Mouse (Mus musculus): ENCODE results near the gene Ngrn. TPM values are rescaled to one million over a fixed set of nuclear protein-coding genes. Genes with fewer than 3 reads are reported as not detected.

The Ngrn gene
- total RNA-seq (2021) = 10 to 100 TPM; 16.8 to 20.4 TPM
- long read RNA-seq, experiment 1, transcript Ngrn-201 (3 exons, 1,317 nt) = major isoform, 18 of 26 reads
- long read RNA-seq, experiment 1, partial matches to known transcripts = 6 of 26 reads
- long read RNA-seq, experiment 1, other reads (novel, unspliced or antisense) = 0 of 26 reads
- long read RNA-seq, experiment 2, transcript Ngrn-201 (3 exons, 1,317 nt) = major isoform, 27 of 36 reads
- long read RNA-seq, experiment 2, partial matches to known transcripts = 0 of 36 reads
- long read RNA-seq, experiment 2, other reads (novel, unspliced or antisense) = 5 of 36 reads

- intact Hi-C loops (cut with DNase I) = no loop called here
Measured at GRCm38 (mm10) chr7:80260625-80261371, at the start of gene Ngrn. Gene Ngrn, plus strand, starts transcription at chr7:80261215.

GRCm38 (mm10) chr7:80213604-80214003 is 47.4 kb upstream of the Ngrn start:
- no peak for DNase-seq
- intact Hi-C loops (cut with DNase I) = loop anchor here (2.0 to 10.0 kb wide), 2 partner anchors 73 to 199 kb away; no protein-coding TSS in a partner anchor

More at GRCm38 (mm10) chr7:80260625-80261371, at the start of gene Ngrn:
- DNase-seq = peak; percentile 75 to 79

GRCm38 (mm10) chr7:80214459-80214858 is 46.6 kb upstream of the Ngrn start:
- intact Hi-C loops (cut with DNase I) = loop anchor here (2.0 to 10.0 kb wide), 2 partner anchors 74 to 200 kb away; no protein-coding TSS in a partner anchor

GRCm38 (mm10) chr7:80215398-80215797 is 45.6 kb upstream of the Ngrn start:
- peak; percentile 71 for DNase-seq
- intact Hi-C loops (cut with DNase I) = loop anchor here (2.0 to 10.0 kb wide), 2 partner anchors 75 to 201 kb away; no protein-coding TSS in a partner anchor

More at GRCm38 (mm10) chr7:80214459-80214858, 46.6 kb upstream of the Ngrn start:
- DNase-seq = no peak

GRCm38 (mm10) chr7:80216566-80216965 is 44.4 kb upstream of the Ngrn start:
- DNase-seq = peak; percentile 59 to 65
- intact Hi-C loops (cut with DNase I) = loop anchor here (10.0 kb wide), 1 partner anchor 202 kb away; no protein-coding TSS in a partner anchor

- intact Hi-C loops (cut with DNase I) = loop anchor here (10.0 kb wide), 1 partner anchor 204 kb away; no protein-coding TSS in a partner anchor
- DNase-seq = no peak
Measured at GRCm38 (mm10) chr7:80218666-80219065, 42.3 kb upstream of the Ngrn start.

- intact Hi-C loops (cut with DNase I) = no loop called here
- no peak for DNase-seq
Measured at GRCm38 (mm10) chr7:80220237-80220797, 40.7 kb upstream of the Ngrn start.

GRCm38 (mm10) chr7:80221179-80221750 is 39.8 kb upstream of the Ngrn start:
- intact Hi-C loops (cut with DNase I) = no loop called here
- DNase-seq = no peak

- no peak for DNase-seq
- intact Hi-C loops (cut with DNase I) = no loop called here
Measured at GRCm38 (mm10) chr7:80227065-80227464, 34.0 kb upstream of the Ngrn start.

GRCm38 (mm10) chr7:80230196-80230595 is 30.8 kb upstream of the Ngrn start:
- DNase-seq = no peak
- intact Hi-C loops (cut with DNase I) = no loop called here

GRCm38 (mm10) chr7:80231971-80232488 is 29.0 kb upstream of the Ngrn start:
- DNase-seq = no peak
- intact Hi-C loops (cut with DNase I) = no loop called here

GRCm38 (mm10) chr7:80232489-80233029 is 28.5 kb upstream of the Ngrn start, which contains the start of the genes Cib1 and Gdpgp1:
Gene Cib1, minus strand, starts transcription at chr7:80232813.
Gene Gdpgp1, plus strand, starts transcription at chr7:80232865.
- intact Hi-C loops (cut with DNase I) = no loop called here

GRCm38 (mm10) chr7:80233799-80234198 is 27.2 kb upstream of the Ngrn start:
- DNase-seq = no peak
- intact Hi-C loops (cut with DNase I) = no loop called here

More at GRCm38 (mm10) chr7:80232489-80233029, 28.5 kb upstream of the Ngrn start, which contains the start of the genes Cib1 and Gdpgp1:
- peak; percentile 95 to 97 for DNase-seq

- no peak for DNase-seq
- intact Hi-C loops (cut with DNase I) = no loop called here
Measured at GRCm38 (mm10) chr7:80238542-80238941, 22.5 kb upstream of the Ngrn start.

- intact Hi-C loops (cut with DNase I) = no loop called here
- DNase-seq = no peak
Measured at GRCm38 (mm10) chr7:80241661-80242060, 19.4 kb upstream of the Ngrn start.

- intact Hi-C loops (cut with DNase I) = no loop called here
- DNase-seq = no peak
Measured at GRCm38 (mm10) chr7:80244851-80245250, 16.2 kb upstream of the Ngrn start.

- intact Hi-C loops (cut with DNase I) = no loop called here
- DNase-seq = peak; percentile 92 to 93
Measured at GRCm38 (mm10) chr7:80246148-80246721, 14.8 kb upstream of the Ngrn start, which contains the start of gene Ttll13. Gene Ttll13, plus strand, starts transcription at chr7:80246376.

GRCm38 (mm10) chr7:80246859-80247258 is 14.2 kb upstream of the Ngrn start:
- DNase-seq = no peak
- intact Hi-C loops (cut with DNase I) = no loop called here

- intact Hi-C loops (cut with DNase I) = no loop called here
- DNase-seq = no peak
Measured at GRCm38 (mm10) chr7:80252437-80252836, 8.6 kb upstream of the Ngrn start.
